Mouse (Mus musculus) limb, embryonic 14.5 days (tissue): Measurements from ENCODE around the gene Mcpt8. TPM values are rescaled to one million over a fixed set of nuclear protein-coding genes. Genes with fewer than 3 reads are reported as not detected.
"Not testable (repeated sequence)": the region's sequence is repeated elsewhere in the genome, so short reads cannot be mapped to it uniquely, and the experiment has no call there.

Experiments used
- ATAC-seq: fragments of 200-750 bp; cut with Nextera tagmentation; 2 replicates; pipeline ENCODE4 v1.8.0; 2017; ENCODE audit warnings: low read depth, moderate number of reproducible peaks, moderate TSS enrichment; ENCODE audit not compliant: low FRiP score
- DNase-seq: peaks from one replicate; pipeline ENCODE4 v3.0.0-alpha.2; 2015; ENCODE audit warnings: low spot score
- H3K27ac ChIP-seq: fragments of 300-500 bp; sonication (generic); replicated peaks from 2 replicates; pipeline ENCODE4 v1.5.1; 2014; ENCODE audit warnings: low read depth, mild to moderate bottlenecking, low read length, moderate library complexity, mixed read lengths
- H3K27me3 ChIP-seq: fragments of 300-500 bp; sonication (generic); 2 replicates; pipeline ENCODE4 v1.6.1; 2014; ENCODE audit warnings: low read length, mixed read lengths; ENCODE audit not compliant: control insufficient read depth, insufficient read depth
- H3K36me3 ChIP-seq: fragments of 300-500 bp; sonication (generic); 2 replicates; pipeline ENCODE4 v1.6.1; 2014; ENCODE audit warnings: mild to moderate bottlenecking, low read length, moderate library complexity, mixed read lengths; ENCODE audit not compliant: control insufficient read depth, insufficient read depth
- H3K4me1 ChIP-seq: fragments of 300-500 bp; sonication (generic); 2 replicates; pipeline ENCODE4 v1.6.1; 2014; ENCODE audit warnings: antibody characterized with exemption, low read length, mixed read lengths; ENCODE audit not compliant: control insufficient read depth, insufficient read depth
- H3K4me2 ChIP-seq: fragments of 300-500 bp; sonication (generic); replicated peaks from 2 replicates; pipeline ENCODE4 v1.6.1; 2014; ENCODE audit warnings: low read depth, mild to moderate bottlenecking, low read length, moderate library complexity; ENCODE audit not compliant: severe bottlenecking
- H3K4me3 ChIP-seq: fragments of 300-500 bp; sonication (generic); replicated peaks from 2 replicates; pipeline ENCODE4 v1.5.1; 2014; ENCODE audit warnings: low read length
- H3K9ac ChIP-seq: fragments of 300-500 bp; sonication (generic); 2 replicates; pipeline ENCODE4 v1.6.1; 2014; ENCODE audit warnings: mild to moderate bottlenecking, low read depth, low read length, moderate library complexity; ENCODE audit not compliant: severe bottlenecking
- H3K9me3 ChIP-seq: fragments of 300-500 bp; sonication (generic); 2 replicates; pipeline ENCODE4 v1.6.1; 2016; ENCODE audit warnings: low read length; ENCODE audit not compliant: control insufficient read depth
- POLR2A ChIP-seq: fragments of 200-500 bp; IDR thresholded peaks from 2 replicates; pipeline ENCODE4 v1.8.0; 2012; ENCODE audit warnings: inconsistent platforms, mild to moderate bottlenecking, moderate library complexity, borderline replicate concordance; ENCODE audit not compliant: insufficient read depth, insufficient read length; ENCODE audit errors: extremely low read depth
- WGBS: fragments of 180-500 bp; shearing (Covaris S2); extraction: QIAGEN DNeasy Blood & Tissue Kit; methylation state at CpG from one replicate; pipeline ENCODE4 v1.1.7; 2014; 5-methylcytosine and 5-hydroxymethylcytosine counted together
- microRNA-seq: library from miRNA; unstranded; fragments of <30 nt; microRNA quantifications from one replicate; pipeline ENCODE4, GENCODE M21; 2016
- polyA plus RNA-seq, 2 experiments: library from polyadenylated mRNA; depleted of rRNA in 1 of 2; stranded (reverse) in 1 of 2; unstranded in 1 of 2; fragments of >200 nt; fragmentation: Nextera tagmentation in 1 of 2; extraction: Ambion mirVana in 1 of 2; gene quantifications; 2 replicates each; pipeline versions ENCODE4 v1.2.1 to v1.2.3; 2012 to 2014

Mcpt8 gene
- polyA plus RNA-seq, 2 experiments, result 1.5 to 1.8 TPM

DNA sequence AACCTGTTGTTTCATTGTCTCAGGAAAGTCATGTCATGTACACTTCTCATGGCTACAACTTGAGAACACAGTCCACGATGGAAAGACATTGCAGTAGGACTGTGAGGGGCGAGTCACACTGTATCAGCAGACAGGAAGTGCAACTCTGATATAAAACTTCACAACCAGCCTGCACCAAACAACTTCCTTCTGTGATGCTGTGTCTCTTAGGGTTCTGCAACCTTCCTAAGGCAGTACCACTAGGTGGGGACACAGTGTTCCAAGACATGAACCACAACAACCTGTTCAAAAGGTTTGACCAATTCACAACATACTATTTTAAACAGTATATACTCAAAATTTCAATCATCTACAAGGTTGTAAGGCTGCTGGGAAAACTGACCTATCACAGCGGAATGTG lies 29.7 kb downstream of the Mcpt8 start:
- no peak for TF ChIP-seq POLR2A
- H3K4me1 ChIP-seq, result no peaks in the 10 kb centered on the region
- no peak overlapping the region for H3K4me2 ChIP-seq
- WGBS, result 76% methylated on average over 3 of the region's 3 CpGs
- no peaks in the 10 kb centered on the region for H3K27me3 ChIP-seq
- H3K9ac ChIP-seq, result no peak overlapping the region
- H3K36me3 ChIP-seq, result no peaks in the 10 kb centered on the region
- no peaks in the 10 kb centered on the region for H3K9me3 ChIP-seq
- no peak for DNase-seq
- no peak overlapping the region for H3K4me3 ChIP-seq
- no peak for ATAC-seq
- H3K27ac ChIP-seq, result no peak overlapping the region

GRCm38 (mm10) chr14:56041792-56042191 lies 43.3 kb downstream of the Mcpt8 start, which contains the start of gene Mcpt2:
Gene Mcpt2, plus strand, starts transcription at chr14:56042041.
- H3K27ac ChIP-seq, DNase-seq, H3K4me2 ChIP-seq, H3K27me3 ChIP-seq, ATAC-seq, H3K9ac ChIP-seq, H3K36me3 ChIP-seq, H3K4me1 ChIP-seq, H3K4me3 ChIP-seq, H3K9me3 ChIP-seq: not testable (repeated sequence)
- WGBS, result 57% methylated on average over 1 of the region's 1 CpGs

- Histone ChIP-seq H3K4me3 (no peak overlapping the region), H3K27me3 (no peaks in the 10 kb centered on the region), H3K4me2 (no peak overlapping the region), H3K27ac (no peak overlapping the region), H3K9ac (no peak overlapping the region), H3K4me1 (no peaks in the 10 kb centered on the region), H3K36me3 (no peaks in the 10 kb centered on the region), H3K9me3 (no peaks in the 10 kb centered on the region)
- DNase-seq (no peak), ATAC-seq (no peak)
- WGBS, result 64% methylated on average over 2 of the region's 2 CpGs
- TF ChIP-seq POLR2A, result no peak
These were observed 50.6 kb downstream of the Mcpt8 start for GRCm38 (mm10) chr14:56034433-56034832.

Small RNAs within 50 kb of the gene (microRNA-seq; reads per million reads assigned to microRNA genes)
- gene Mir6949, result not detected

Other genes starting within 250 kb of the Mcpt8 start
- 41.0 and 49.5 TPM in 2 replicates for gene Nynrin, start 231.3 kb downstream of the Mcpt8 start, polyA plus RNA-seq (2012; rRNA removed)
- 20.6 and 23.6 TPM in 2 replicates for gene Nynrin, start 231.3 kb downstream of the Mcpt8 start, polyA plus RNA-seq (2014; fragmentation: Nextera tagmentation; extraction: Ambion mirVana)
- gene Cbln3, start 200.9 kb downstream of the Mcpt8 start, polyA plus RNA-seq (2012; rRNA removed), result 1.0 and 1.3 TPM in 2 replicates
- 0.25 and 0.54 TPM in 2 replicates for gene Cbln3, start 200.9 kb downstream of the Mcpt8 start, polyA plus RNA-seq (2014; fragmentation: Nextera tagmentation; extraction: Ambion mirVana)
- 28.3 and 29.5 TPM in 2 replicates for gene Khnyn, start 200.3 kb downstream of the Mcpt8 start, polyA plus RNA-seq (2012; rRNA removed)
- gene Khnyn, start 200.3 kb downstream of the Mcpt8 start, polyA plus RNA-seq (2014; fragmentation: Nextera tagmentation; extraction: Ambion mirVana), result 10.2 and 12.2 TPM in 2 replicates
- 80.2 and 84.4 TPM in 2 replicates for gene Sdr39u1, start 185.0 kb downstream of the Mcpt8 start, polyA plus RNA-seq (2012; rRNA removed)
- gene Sdr39u1, start 185.0 kb downstream of the Mcpt8 start, polyA plus RNA-seq (2014; fragmentation: Nextera tagmentation; extraction: Ambion mirVana), result 81.0 and 91.6 TPM in 2 replicates
- gene Cma1, start 140.6 kb downstream of the Mcpt8 start, polyA plus RNA-seq (2012; rRNA removed), result 65.4 and 75.4 TPM in 2 replicates
- 127 and 211 TPM in 2 replicates for gene Cma1, start 140.6 kb downstream of the Mcpt8 start, polyA plus RNA-seq (2014; fragmentation: Nextera tagmentation; extraction: Ambion mirVana)
- 0.39 TPM in 1 of 2 replicates, not detected in the other for gene Cma2, start 134.3 kb downstream of the Mcpt8 start, polyA plus RNA-seq (2012; rRNA removed)
- 0.23 and 0.50 TPM in 2 replicates for gene Cma2, start 134.3 kb downstream of the Mcpt8 start, polyA plus RNA-seq (2014; fragmentation: Nextera tagmentation; extraction: Ambion mirVana)
- gene Mcpt1, start 67.3 kb downstream of the Mcpt8 start, polyA plus RNA-seq (2012; rRNA removed), result 0.48 and 0.49 TPM in 2 replicates
- gene Mcpt1, start 67.3 kb downstream of the Mcpt8 start, polyA plus RNA-seq (2014; fragmentation: Nextera tagmentation; extraction: Ambion mirVana), result 0.19 and 0.37 TPM in 2 replicates
- gene Mcpt9, start 54.8 kb downstream of the Mcpt8 start, polyA plus RNA-seq (2012; rRNA removed), result not detected in 2 replicates
- not detected in 2 replicates for gene Mcpt9, start 54.8 kb downstream of the Mcpt8 start, polyA plus RNA-seq (2014; fragmentation: Nextera tagmentation; extraction: Ambion mirVana)
- 0.74 and 0.92 TPM in 2 replicates for gene Mcpt2, start 43.2 kb downstream of the Mcpt8 start, polyA plus RNA-seq (2012; rRNA removed)
- gene Mcpt2, start 43.2 kb downstream of the Mcpt8 start, polyA plus RNA-seq (2014; fragmentation: Nextera tagmentation; extraction: Ambion mirVana), result 0.51 and 0.83 TPM in 2 replicates
- 2.0 and 2.4 TPM in 2 replicates for gene Mcpt4, start 23.0 kb downstream of the Mcpt8 start, polyA plus RNA-seq (2012; rRNA removed)
- gene Mcpt4, start 23.0 kb downstream of the Mcpt8 start, polyA plus RNA-seq (2014; fragmentation: Nextera tagmentation; extraction: Ambion mirVana), result 1.3 and 2.4 TPM in 2 replicates
- gene Ctsg, start 17.3 kb upstream of the Mcpt8 start, polyA plus RNA-seq (2012; rRNA removed), result 0.23 and 0.30 TPM in 2 replicates
- 0.28 and 0.39 TPM in 2 replicates for gene Ctsg, start 17.3 kb upstream of the Mcpt8 start, polyA plus RNA-seq (2014; fragmentation: Nextera tagmentation; extraction: Ambion mirVana)
- gene Gzme, start 35.4 kb upstream of the Mcpt8 start, polyA plus RNA-seq (2012; rRNA removed), result 0.09 and 0.20 TPM in 2 replicates
- gene Gzme, start 35.4 kb upstream of the Mcpt8 start, polyA plus RNA-seq (2014; fragmentation: Nextera tagmentation; extraction: Ambion mirVana), result 0.28 TPM in 1 of 2 replicates, not detected in the other
- 0.09 and 0.41 TPM in 2 replicates for gene Gzmd, start 47.3 kb upstream of the Mcpt8 start, polyA plus RNA-seq (2012; rRNA removed)
- gene Gzmd, start 47.3 kb upstream of the Mcpt8 start, polyA plus RNA-seq (2014; fragmentation: Nextera tagmentation; extraction: Ambion mirVana), result not detected in 2 replicates
- 0.14 and 0.28 TPM in 2 replicates for gene Gzmg, start 74.3 kb upstream of the Mcpt8 start, polyA plus RNA-seq (2012; rRNA removed)
- gene Gzmg, start 74.3 kb upstream of the Mcpt8 start, polyA plus RNA-seq (2014; fragmentation: Nextera tagmentation; extraction: Ambion mirVana), result not detected in 2 replicates
- gene Gzmn, start 89.3 kb upstream of the Mcpt8 start, polyA plus RNA-seq (2012; rRNA removed), result not detected in 2 replicates
- not detected in 2 replicates for gene Gzmn, start 89.3 kb upstream of the Mcpt8 start, polyA plus RNA-seq (2014; fragmentation: Nextera tagmentation; extraction: Ambion mirVana)
- gene Gzmf, start 126.1 kb upstream of the Mcpt8 start, polyA plus RNA-seq (2012; rRNA removed), result 0.15 and 0.23 TPM in 2 replicates
- not detected in 2 replicates for gene Gzmf, start 126.1 kb upstream of the Mcpt8 start, polyA plus RNA-seq (2014; fragmentation: Nextera tagmentation; extraction: Ambion mirVana)
- not detected in 2 replicates for gene Gzmc, start 149.4 kb upstream of the Mcpt8 start, polyA plus RNA-seq (2012; rRNA removed)
- 0.23 TPM in 1 of 2 replicates, not detected in the other for gene Gzmc, start 149.4 kb upstream of the Mcpt8 start, polyA plus RNA-seq (2014; fragmentation: Nextera tagmentation; extraction: Ambion mirVana)
- 0.80 and 1.1 TPM in 2 replicates for gene Gzmb, start 177.0 kb upstream of the Mcpt8 start, polyA plus RNA-seq (2012; rRNA removed)
- 0.55 and 1.8 TPM in 2 replicates for gene Gzmb, start 177.0 kb upstream of the Mcpt8 start, polyA plus RNA-seq (2014; fragmentation: Nextera tagmentation; extraction: Ambion mirVana)